Mouse (Mus musculus) midbrain, embryonic 16.5 days (tissue): ENCODE measurements around the gene Ano7. TPM values are rescaled to one million over a fixed set of nuclear protein-coding genes. Genes with fewer than 3 reads are reported as not detected.
A peak's percentile ranks its signal among the peaks of the same experiment; 100 is the strongest.

ENCODE experiments used
- ATAC-seq: fragments of 200-750 bp; cut with Nextera tagmentation; 2 replicates; pipeline ENCODE4 v1.8.0; 2017; ENCODE audit warnings: moderate TSS enrichment
- H3K27ac ChIP-seq: fragments of 300-500 bp; sonication (generic); 2 replicates; pipeline ENCODE4 v1.5.1; 2014; ENCODE audit warnings: mild to moderate bottlenecking, low read length, mixed read lengths
- H3K27me3 ChIP-seq: fragments of 300-500 bp; sonication (generic); 2 replicates; pipeline ENCODE4 v1.6.1; 2014; ENCODE audit warnings: low read depth, low read length, mixed read lengths; ENCODE audit not compliant: control insufficient read depth, insufficient read depth
- H3K36me3 ChIP-seq: fragments of 300-500 bp; sonication (generic); 2 replicates; pipeline ENCODE4 v1.6.1; 2014; ENCODE audit warnings: mild to moderate bottlenecking, low read length, moderate library complexity, mixed read lengths; ENCODE audit not compliant: control insufficient read depth, insufficient read depth
- H3K4me1 ChIP-seq: fragments of 300-500 bp; sonication (generic); 2 replicates; pipeline ENCODE4 v1.6.1; 2014; ENCODE audit warnings: mild to moderate bottlenecking, low read length, mixed read lengths; ENCODE audit not compliant: control insufficient read depth, insufficient read depth
- H3K4me2 ChIP-seq: fragments of 300-500 bp; sonication (generic); 2 replicates; pipeline ENCODE4 v1.6.1; 2014; ENCODE audit warnings: mild to moderate bottlenecking, low read length, mixed read lengths
- H3K4me3 ChIP-seq: fragments of 300-500 bp; sonication (generic); 2 replicates; pipeline ENCODE4 v1.5.1; 2014; ENCODE audit warnings: low read depth, mild to moderate bottlenecking, low read length, moderate library complexity, mixed read lengths
- H3K9ac ChIP-seq: fragments of 300-500 bp; sonication (generic); 2 replicates; pipeline ENCODE4 v1.6.1; 2014; ENCODE audit warnings: low read depth, low read length, mixed read lengths
- H3K9me3 ChIP-seq: fragments of 300-500 bp; sonication (generic); replicated peaks from 2 replicates; pipeline ENCODE4 v1.6.1; 2014; ENCODE audit warnings: mild to moderate bottlenecking, low read length, mixed read lengths; ENCODE audit not compliant: control insufficient read depth, poor library complexity, severe bottlenecking
- WGBS: fragments of 180-500 bp; shearing (Covaris S2); extraction: QIAGEN DNeasy Blood & Tissue Kit; methylation state at CpG from one replicate; pipeline ENCODE4 v1.1.7; 2014; 5-methylcytosine and 5-hydroxymethylcytosine counted together
- polyA plus RNA-seq: library from polyadenylated mRNA; unstranded; fragments of >200 nt; fragmentation: Nextera tagmentation; extraction: Ambion mirVana; gene quantifications from 2 replicates; pipeline ENCODE4 v1.2.1, GENCODE M21; 2015

The Ano7 gene
- polyA plus RNA-seq, 1 experiment from 2014 or later: 0.92 TPM

- ATAC-seq: no peak
- H3K9me3 ChIP-seq: no peaks in the 10 kb centered on the region
- H3K4me1 ChIP-seq: no peaks in the 10 kb centered on the region
- no peaks in the 10 kb centered on the region for H3K27me3 ChIP-seq
- H3K36me3 ChIP-seq: peaks cover 28% of the 10 kb centered on the region
- no peak overlapping the region for H3K4me3 ChIP-seq
- H3K9ac ChIP-seq: no peak overlapping the region
- no peak overlapping the region for H3K27ac ChIP-seq
- H3K4me2 ChIP-seq: no peak overlapping the region
- 95% methylated on average over 4 of the region's 4 CpGs for WGBS
These were observed 11.1 kb upstream of the Ano7 start for GRCm38 (mm10) chr1:93362661-93363060.

GRCm38 (mm10) chr1:93365641-93366040, 8.1 kb upstream of the Ano7 start:
- H3K27ac ChIP-seq: no peak overlapping the region
- H3K4me2 ChIP-seq: no peak overlapping the region
- no peak for ATAC-seq
- no peaks in the 10 kb centered on the region for H3K9me3 ChIP-seq
- no peak overlapping the region for H3K4me3 ChIP-seq
- peaks cover 19% of the 10 kb centered on the region for H3K36me3 ChIP-seq
- H3K27me3 ChIP-seq: no peaks in the 10 kb centered on the region
- H3K9ac ChIP-seq: no peak overlapping the region
- WGBS: 95% methylated on average over 6 of the region's 6 CpGs
- no peaks in the 10 kb centered on the region for H3K4me1 ChIP-seq

GRCm38 (mm10) chr1:93377307-93377706, 3.6 kb downstream of the Ano7 start:
- Histone ChIP-seq H3K9me3 (no peaks in the 10 kb centered on the region), H3K36me3 (no peaks in the 10 kb centered on the region), H3K4me2 (no peak overlapping the region), H3K4me1 (no peaks in the 10 kb centered on the region), H3K9ac (no peak overlapping the region), H3K27me3 (no peaks in the 10 kb centered on the region), H3K4me3 (no peak overlapping the region), H3K27ac (no peak overlapping the region)
- ATAC-seq: no peak
- WGBS: 73% methylated on average over 5 of the region's 5 CpGs

GRCm38 (mm10) chr1:93379117-93379516, 5.4 kb downstream of the Ano7 start:
- WGBS: 80% methylated on average over 5 of the region's 5 CpGs
- H3K4me3 ChIP-seq: no peak overlapping the region
- ATAC-seq: no peak
- no peaks in the 10 kb centered on the region for H3K36me3 ChIP-seq
- no peaks in the 10 kb centered on the region for H3K27me3 ChIP-seq
- H3K9me3 ChIP-seq: no peaks in the 10 kb centered on the region
- H3K9ac ChIP-seq: no peak overlapping the region
- no peak overlapping the region for H3K27ac ChIP-seq
- no peaks in the 10 kb centered on the region for H3K4me1 ChIP-seq
- no peak overlapping the region for H3K4me2 ChIP-seq

- Histone ChIP-seq H3K36me3 (no peaks in the 10 kb centered on the region), H3K9ac (no peak overlapping the region), H3K9me3 (no peaks in the 10 kb centered on the region), H3K4me1 (no peaks in the 10 kb centered on the region), H3K4me2 (no peak overlapping the region), H3K27me3 (no peaks in the 10 kb centered on the region), H3K4me3 (no peak overlapping the region), H3K27ac (no peak overlapping the region)
- no peak for ATAC-seq
- 85% methylated on average over 2 of the region's 2 CpGs for WGBS
These were observed 13.5 kb downstream of the Ano7 start for GRCm38 (mm10) chr1:93387198-93387597.

GRCm38 (mm10) chr1:93388906-93389305, 15.2 kb downstream of the Ano7 start:
- no peak for ATAC-seq
- Histone ChIP-seq H3K4me3 (no peak overlapping the region), H3K9ac (no peak overlapping the region), H3K36me3 (no peaks in the 10 kb centered on the region), H3K27ac (no peak overlapping the region), H3K4me1 (no peaks in the 10 kb centered on the region), H3K4me2 (no peak overlapping the region), H3K27me3 (no peaks in the 10 kb centered on the region), H3K9me3 (no peaks in the 10 kb centered on the region)
- 86% methylated on average over 2 of the region's 2 CpGs for WGBS

GRCm38 (mm10) chr1:93401191-93402052, 27.7 kb downstream of the Ano7 start:
- Histone ChIP-seq H3K4me3 (peak overlapping the region; percentile 27), H3K27me3 (no peaks in the 10 kb centered on the region), H3K4me1 (no peaks in the 10 kb centered on the region), H3K36me3 (peaks cover 2% of the 10 kb centered on the region; the same call in 1 of the 2 replicates), H3K4me2 (peak overlapping the region; percentile 47), H3K9me3 (no peaks in the 10 kb centered on the region), H3K27ac (no peak overlapping the region), H3K9ac (peak overlapping the region; percentile 30; the same call in 1 of the 2 replicates)
- 25% methylated on average over 38 of the region's 38 CpGs for WGBS
- ATAC-seq: no peak

- H3K4me1 ChIP-seq: no peaks in the 10 kb centered on the region
- no peak overlapping the region for H3K27ac ChIP-seq
- no peak overlapping the region for H3K4me2 ChIP-seq
- no peak overlapping the region for H3K4me3 ChIP-seq
- WGBS: 87% methylated on average over 4 of the region's 4 CpGs
- no peaks in the 10 kb centered on the region for H3K27me3 ChIP-seq
- no peak overlapping the region for H3K9ac ChIP-seq
- no peaks in the 10 kb centered on the region for H3K9me3 ChIP-seq
- ATAC-seq: no peak
- peaks cover 21% of the 10 kb centered on the region for H3K36me3 ChIP-seq
These were observed 29.7 kb downstream of the Ano7 start for GRCm38 (mm10) chr1:93403403-93403802.

- ATAC-seq: no peak
- peaks cover 29% of the 10 kb centered on the region for H3K36me3 ChIP-seq
These were observed 58.4 kb downstream of the Ano7 start for GRCm38 (mm10) chr1:93432087-93432486.

More at GRCm38 (mm10) chr1:93432087-93432486, 58.4 kb downstream of the Ano7 start:
- no peak overlapping the region for H3K4me3 ChIP-seq
- no peaks in the 10 kb centered on the region for H3K9me3 ChIP-seq
- no peaks in the 10 kb centered on the region for H3K4me1 ChIP-seq
- no peak overlapping the region for H3K27ac ChIP-seq
- no peak overlapping the region for H3K9ac ChIP-seq
- 87% methylated on average over 6 of the region's 6 CpGs for WGBS
- no peak overlapping the region for H3K4me2 ChIP-seq
- no peaks in the 10 kb centered on the region for H3K27me3 ChIP-seq
